Mouse (Mus musculus) neural tube, embryonic 14.5 days (tissue): ENCODE data around the gene Hamp2. TPM values are rescaled to one million over a fixed set of nuclear protein-coding genes. Genes with fewer than 3 reads are reported as not detected.

Source experiments
- ATAC-seq: fragments of 200-750 bp; cut with Nextera tagmentation; 2 replicates; pipeline ENCODE4 v1.8.0; 2017; ENCODE audit warnings: low read depth, mild to moderate bottlenecking, moderate TSS enrichment, moderate library complexity
- H3K27ac ChIP-seq: fragments of 300-500 bp; sonication (generic); 2 replicates; pipeline ENCODE4 v1.5.1; 2014; ENCODE audit warnings: low read depth, mild to moderate bottlenecking, control low read depth, low read length, moderate library complexity, mixed read lengths
- H3K27me3 ChIP-seq: fragments of 300-500 bp; sonication (generic); 2 replicates; pipeline ENCODE4 v1.6.1; 2014; ENCODE audit warnings: low read length; ENCODE audit not compliant: control insufficient read depth, insufficient read depth
- H3K36me3 ChIP-seq: fragments of 300-500 bp; sonication (generic); 2 replicates; pipeline ENCODE4 v1.6.1; 2014; ENCODE audit warnings: low read length, mixed read lengths; ENCODE audit not compliant: control insufficient read depth, insufficient read depth
- H3K4me1 ChIP-seq: fragments of 300-500 bp; sonication (generic); 2 replicates; pipeline ENCODE4 v1.6.1; 2014; ENCODE audit warnings: low read length; ENCODE audit not compliant: control insufficient read depth, insufficient read depth
- H3K4me2 ChIP-seq: fragments of 300-500 bp; sonication (generic); 2 replicates; pipeline ENCODE4 v1.6.1; 2014; ENCODE audit warnings: mild to moderate bottlenecking, low read depth, low read length, control low read depth
- H3K4me3 ChIP-seq: fragments of 300-500 bp; sonication (generic); 2 replicates; pipeline ENCODE4 v1.5.1; 2014; ENCODE audit warnings: low read depth, low read length, control low read depth, mixed read lengths
- H3K9ac ChIP-seq: fragments of 300-500 bp; sonication (generic); replicated peaks from 2 replicates; pipeline ENCODE4 v1.6.1; 2014; ENCODE audit warnings: low read depth, mild to moderate bottlenecking, control low read depth, low read length, mixed read lengths
- H3K9me3 ChIP-seq: fragments of 300-500 bp; sonication (generic); 2 replicates; pipeline ENCODE4 v1.6.1; 2016; ENCODE audit warnings: low read length; ENCODE audit not compliant: control insufficient read depth
- WGBS: fragments of 180-500 bp; shearing (Covaris S2); extraction: QIAGEN DNeasy Blood & Tissue Kit; methylation state at CpG from one replicate; pipeline ENCODE4 v1.1.7; 2014; 5-methylcytosine and 5-hydroxymethylcytosine counted together
- polyA plus RNA-seq: library from polyadenylated mRNA; unstranded; fragments of >200 nt; fragmentation: Nextera tagmentation; extraction: Ambion mirVana; gene quantifications from 2 replicates; pipeline ENCODE4 v1.2.1, GENCODE M21; 2014

Gene Hamp2
- polyA plus RNA-seq, 1 experiment from 2014 or later, result not detected

DNA sequence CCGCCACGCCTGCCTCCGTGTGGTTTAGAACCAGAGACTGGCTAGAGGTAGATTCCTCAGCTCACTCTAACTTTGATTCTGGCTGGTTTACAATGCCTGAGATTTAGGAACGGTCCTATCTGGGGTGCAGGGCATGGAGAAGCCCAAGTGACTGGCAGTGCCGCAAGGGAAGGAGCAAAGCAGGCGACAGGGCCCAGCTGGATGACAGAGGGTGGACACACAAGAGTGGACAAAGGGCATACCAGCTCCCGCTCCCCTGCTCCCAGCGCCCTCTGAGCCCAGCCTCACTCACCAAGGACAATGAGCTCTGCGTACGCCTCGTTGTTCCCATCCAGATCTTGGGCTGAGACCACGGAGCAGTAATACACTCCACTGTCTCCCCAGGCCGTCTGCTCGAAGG is 41.2 kb upstream of the Hamp2 start:
- no peaks in the 10 kb centered on the region for H3K27me3 ChIP-seq
- 56% methylated on average over 14 of the region's 14 CpGs for WGBS
- H3K27ac ChIP-seq, result no peak overlapping the region
- H3K36me3 ChIP-seq, result no peaks in the 10 kb centered on the region
- H3K4me3 ChIP-seq, result no peak overlapping the region
- no peak overlapping the region for H3K4me2 ChIP-seq
- no peak overlapping the region for H3K9ac ChIP-seq
- no peak for ATAC-seq
- no peaks in the 10 kb centered on the region for H3K9me3 ChIP-seq
- no peaks in the 10 kb centered on the region for H3K4me1 ChIP-seq

DNA sequence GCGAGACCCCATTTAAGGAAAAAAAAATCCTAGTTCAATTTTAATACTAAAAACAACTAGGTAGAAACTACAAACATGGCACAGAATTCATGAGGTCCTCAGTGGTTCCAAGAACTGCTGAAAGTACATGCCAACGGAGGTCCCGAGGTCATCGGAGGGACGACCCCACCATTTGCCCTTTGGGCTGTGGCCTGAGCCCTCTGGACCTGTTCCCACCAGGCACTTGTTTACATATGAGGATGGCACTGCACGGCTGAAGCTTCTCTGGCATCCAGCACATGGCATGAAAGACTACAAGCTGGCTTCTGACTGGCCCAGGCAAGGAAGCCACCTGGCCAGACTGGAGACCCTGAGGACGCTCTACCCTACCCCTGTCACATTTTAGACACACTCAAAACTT is 39.9 kb upstream of the Hamp2 start:
- WGBS, result 90% methylated on average over 7 of the region's 7 CpGs
- no peaks in the 10 kb centered on the region for H3K27me3 ChIP-seq

DNA sequence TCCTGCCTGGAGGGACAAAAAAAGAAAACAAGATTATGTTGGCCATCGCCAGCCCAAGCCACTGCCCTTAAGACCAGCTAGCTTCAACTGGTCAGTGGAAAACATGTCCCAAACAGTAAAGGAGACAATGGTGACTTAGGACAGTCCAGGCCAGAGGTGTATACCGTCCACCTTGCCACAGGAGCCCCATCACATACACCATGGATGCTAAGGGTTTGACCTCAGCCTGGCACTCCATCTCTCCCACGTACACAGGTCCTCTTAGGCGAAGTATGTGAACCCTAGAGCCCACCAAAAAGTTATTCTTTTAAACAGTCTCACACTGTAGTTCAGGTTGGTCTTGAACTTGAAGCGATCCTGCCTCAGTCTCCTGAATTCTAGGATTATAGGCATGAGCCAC is 38.4 kb upstream of the Hamp2 start:
- Histone ChIP-seq H3K9me3 (no peaks in the 10 kb centered on the region), H3K4me3 (no peak overlapping the region), H3K36me3 (no peaks in the 10 kb centered on the region), H3K27ac (no peak overlapping the region), H3K9ac (no peak overlapping the region), H3K4me1 (peaks cover 5% of the 10 kb centered on the region; the same call in 1 of the 2 replicates), H3K4me2 (no peak overlapping the region), H3K27me3 (no peaks in the 10 kb centered on the region)
- WGBS, result 95% methylated on average over 5 of the region's 5 CpGs
- ATAC-seq, result no peak

More for the DNA sequence above, 39.9 kb upstream of the Hamp2 start:
- H3K4me3 ChIP-seq, result no peak overlapping the region
- no peak overlapping the region for H3K9ac ChIP-seq
- H3K4me2 ChIP-seq, result no peak overlapping the region
- no peaks in the 10 kb centered on the region for H3K4me1 ChIP-seq
- no peak overlapping the region for H3K27ac ChIP-seq
- no peak for ATAC-seq
- no peaks in the 10 kb centered on the region for H3K36me3 ChIP-seq
- no peaks in the 10 kb centered on the region for H3K9me3 ChIP-seq

DNA sequence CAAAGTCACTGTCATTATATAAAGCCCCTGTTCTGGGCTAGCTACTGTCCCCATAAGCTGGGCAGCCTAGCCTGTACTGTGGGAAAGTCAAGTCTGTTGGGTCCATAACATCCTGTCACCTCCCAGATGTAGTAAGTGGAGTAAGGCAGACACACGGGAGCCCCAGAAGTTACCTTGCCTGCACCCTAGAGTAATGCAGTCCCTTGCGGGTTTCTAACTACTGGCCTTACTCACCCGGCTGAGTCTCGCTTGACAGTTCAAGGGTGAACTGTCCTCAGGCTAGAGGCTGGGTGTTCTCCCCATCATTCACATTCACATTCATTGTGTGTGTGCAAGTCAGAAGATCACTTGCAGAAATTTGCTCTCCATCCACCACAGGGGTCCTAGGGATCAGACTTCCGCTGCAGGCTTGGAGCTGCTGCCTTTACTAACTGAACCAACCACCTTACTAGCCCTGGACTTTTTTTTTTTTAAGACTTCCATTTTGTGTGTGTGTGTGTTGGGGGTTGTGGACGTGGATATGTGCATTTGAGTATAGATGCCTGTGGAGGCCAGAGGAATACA is 35.4 kb upstream of the Hamp2 start:
- H3K27ac ChIP-seq, result no peak overlapping the region
- WGBS, result 86% methylated on average over 6 of the region's 6 CpGs
- H3K36me3 ChIP-seq, result no peaks in the 10 kb centered on the region
- H3K9ac ChIP-seq, result no peak overlapping the region
- no peak for ATAC-seq
- H3K4me1 ChIP-seq, result peaks cover 13% of the 10 kb centered on the region
- no peak overlapping the region for H3K4me2 ChIP-seq
- H3K4me3 ChIP-seq, result no peak overlapping the region
- H3K9me3 ChIP-seq, result no peaks in the 10 kb centered on the region
- no peaks in the 10 kb centered on the region for H3K27me3 ChIP-seq

DNA sequence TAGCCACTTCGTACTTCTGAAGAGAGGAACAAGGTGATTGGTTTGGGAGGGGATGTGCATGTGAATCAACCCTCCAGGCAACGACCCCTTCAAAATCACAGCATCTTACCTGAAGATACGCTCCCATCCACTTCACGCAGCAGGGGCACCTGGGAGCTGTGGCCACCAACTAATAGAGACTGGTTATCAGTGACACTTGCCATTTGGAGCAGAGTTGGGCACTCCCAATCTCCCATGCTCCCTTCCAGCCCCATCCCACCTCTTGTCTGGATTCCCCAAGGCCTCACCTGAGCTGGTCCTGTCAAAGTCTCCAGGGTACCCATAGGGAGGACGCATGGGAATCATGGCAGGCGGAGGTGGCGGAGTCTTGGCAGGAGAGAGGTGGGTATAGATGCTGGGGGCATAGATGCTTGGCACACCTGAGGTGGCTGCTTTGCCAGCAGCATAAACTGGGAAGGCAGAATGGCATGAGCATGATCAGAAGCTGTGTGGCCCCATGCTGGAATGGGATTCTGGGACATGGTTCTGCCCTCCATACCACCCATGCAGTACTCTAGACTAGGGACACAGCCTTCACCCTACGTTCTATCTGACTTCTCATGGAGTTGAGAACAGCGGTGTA is 34.5 kb upstream of the Hamp2 start:
- no peak overlapping the region for H3K4me3 ChIP-seq
- no peaks in the 10 kb centered on the region for H3K9me3 ChIP-seq
- H3K27me3 ChIP-seq, result no peaks in the 10 kb centered on the region
- H3K4me2 ChIP-seq, result no peak overlapping the region
- no peak for ATAC-seq
- H3K9ac ChIP-seq, result no peak overlapping the region
- 98% methylated on average over 9 of the region's 9 CpGs for WGBS
- no peak overlapping the region for H3K27ac ChIP-seq
- H3K4me1 ChIP-seq, result peaks cover 13% of the 10 kb centered on the region
- H3K36me3 ChIP-seq, result peaks cover 1% of the 10 kb centered on the region; the same call in 1 of the 2 replicates

DNA sequence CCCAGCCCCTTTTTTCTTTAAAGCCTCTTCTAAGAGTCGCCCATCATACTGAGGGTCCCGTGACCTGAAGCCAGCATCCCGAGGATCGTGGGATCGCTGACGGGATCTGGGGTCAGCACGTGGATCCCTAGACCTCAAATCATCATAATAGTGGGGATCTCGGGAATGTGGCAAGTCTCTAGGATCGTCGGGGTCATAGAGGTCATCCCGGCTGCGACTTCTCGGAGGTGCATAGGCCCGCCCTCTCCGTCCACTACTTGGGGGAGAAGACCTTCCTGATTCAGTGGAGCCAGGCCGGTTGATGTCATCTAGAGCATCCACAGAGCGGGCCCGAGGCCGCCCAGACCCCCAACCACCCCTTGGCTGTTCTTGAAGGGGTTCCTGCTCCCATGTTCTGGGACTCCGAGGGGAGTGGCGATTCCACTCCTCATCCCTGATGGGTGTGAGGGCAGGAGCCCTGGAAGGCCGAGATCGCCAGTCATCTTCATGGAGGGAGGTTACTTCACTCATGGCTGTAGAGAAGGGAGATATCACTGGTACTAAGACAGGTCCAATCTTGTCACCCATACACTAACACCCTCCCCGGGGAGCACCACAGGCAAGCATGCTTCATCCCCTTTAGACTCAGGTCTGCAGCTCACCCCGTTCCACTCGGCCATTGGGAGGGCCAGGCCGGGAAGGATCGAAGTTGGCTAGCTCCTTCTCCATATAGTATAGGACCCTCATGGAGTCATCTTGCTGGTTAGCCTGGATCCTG is 33.8 kb upstream of the Hamp2 start:
- Histone ChIP-seq H3K4me1 (peaks cover 13% of the 10 kb centered on the region), H3K27ac (peak overlapping the region; percentile 98; the same call in 1 of the 2 replicates), H3K36me3 (peaks cover 6% of the 10 kb centered on the region), H3K9ac (peak overlapping the region; percentile 99; the same call in 1 of the 2 replicates), H3K27me3 (no peaks in the 10 kb centered on the region), H3K4me2 (peak overlapping the region; percentile 65), H3K4me3 (peak overlapping the region; percentile 82), H3K9me3 (no peaks in the 10 kb centered on the region)
- ATAC-seq, result no peak
- 71% methylated on average over 28 of the region's 28 CpGs for WGBS

DNA sequence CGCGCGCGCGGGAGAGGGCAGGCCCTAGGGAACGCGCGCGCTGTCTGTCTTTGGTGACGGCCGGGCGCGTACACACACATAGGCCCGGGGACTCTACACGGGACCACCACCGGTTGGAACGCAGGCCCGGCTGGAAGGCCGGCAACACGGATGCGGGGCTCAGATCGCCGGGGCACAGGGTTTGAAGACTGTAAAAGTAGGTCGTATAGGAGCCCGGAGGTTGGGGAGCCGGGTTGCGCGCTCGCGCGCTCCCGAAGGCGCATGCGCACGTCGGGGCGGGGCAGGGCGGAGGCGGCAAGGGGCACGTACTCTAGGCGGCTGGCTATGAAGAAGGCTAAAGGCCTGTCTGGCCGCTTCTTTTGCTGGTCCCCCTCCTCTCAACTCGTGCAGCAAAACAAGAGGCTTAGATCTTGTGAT is 32.9 kb upstream of the Hamp2 start:
- H3K4me1 ChIP-seq, result peaks cover 13% of the 10 kb centered on the region
- H3K9me3 ChIP-seq, result no peaks in the 10 kb centered on the region
- no peaks in the 10 kb centered on the region for H3K27me3 ChIP-seq
- H3K27ac ChIP-seq, result peak overlapping the region; percentile 98
- peak overlapping the region; percentile 82 for H3K4me3 ChIP-seq
- peak; percentile 61 for ATAC-seq
- WGBS, result under 1% methylated on average over 43 of the region's 43 CpGs
- H3K9ac ChIP-seq, result peak overlapping the region; percentile 99
- H3K36me3 ChIP-seq, result peaks cover 15% of the 10 kb centered on the region
- H3K4me2 ChIP-seq, result peak overlapping the region; percentile 65

DNA sequence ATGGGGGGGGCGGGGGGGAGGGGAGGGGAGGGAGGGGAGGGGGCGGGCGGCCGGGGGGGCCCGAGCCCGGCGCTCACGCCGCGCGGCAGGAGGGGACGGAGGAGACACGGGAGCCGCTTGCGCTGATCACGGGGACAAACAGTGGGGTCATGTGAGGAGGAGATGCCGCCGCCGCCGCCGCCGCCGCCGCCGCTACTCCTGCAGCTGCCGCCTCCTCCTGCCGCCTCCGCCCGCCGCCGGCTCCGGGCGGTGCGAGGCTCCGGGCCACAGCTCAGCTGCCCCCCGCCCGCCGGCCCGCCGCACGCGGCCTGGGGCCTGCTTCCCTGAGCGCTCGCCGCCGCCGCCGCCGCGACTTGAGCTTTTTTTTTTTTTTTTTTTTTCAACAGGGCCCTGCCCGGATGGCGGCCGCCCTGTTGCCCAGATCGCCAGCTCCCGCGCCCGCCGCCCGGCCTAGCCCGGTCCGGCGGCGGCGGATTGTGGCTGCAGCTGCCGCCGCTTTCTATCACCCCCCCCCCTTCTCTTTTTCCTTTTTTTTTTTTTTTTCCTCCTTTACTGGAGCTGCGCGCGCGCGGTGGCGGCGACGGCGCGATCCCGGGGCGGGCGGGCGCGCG is 32.4 kb upstream of the Hamp2 start, which contains the start of gene Usf2:
Usf2 (minus strand) TSS at position 48 of the 611 bp plus-strand sequence.
- 1% methylated on average over 36 of the region's 82 CpGs for WGBS
- ATAC-seq, result peak; percentile 52

More for the DNA sequence above, 32.4 kb upstream of the Hamp2 start, which contains the start of gene Usf2:
- Histone ChIP-seq H3K4me2 (peak within 1 kb of the TSS; percentile 87), H3K27ac (peak within 1 kb of the TSS; percentile 98), H3K36me3 (peaks cover 20% of the 10 kb centered on the region), H3K4me1 (peaks cover 13% of the 10 kb centered on the region), H3K27me3 (no peaks in the 10 kb centered on the region), H3K9me3 (no peaks in the 10 kb centered on the region), H3K9ac (peak within 1 kb of the TSS; percentile 99), H3K4me3 (peak within 1 kb of the TSS; percentile 82)
